Mouse (Mus musculus): ENCODE results near the gene Pik3r5.

Gene Pik3r5

DNA sequence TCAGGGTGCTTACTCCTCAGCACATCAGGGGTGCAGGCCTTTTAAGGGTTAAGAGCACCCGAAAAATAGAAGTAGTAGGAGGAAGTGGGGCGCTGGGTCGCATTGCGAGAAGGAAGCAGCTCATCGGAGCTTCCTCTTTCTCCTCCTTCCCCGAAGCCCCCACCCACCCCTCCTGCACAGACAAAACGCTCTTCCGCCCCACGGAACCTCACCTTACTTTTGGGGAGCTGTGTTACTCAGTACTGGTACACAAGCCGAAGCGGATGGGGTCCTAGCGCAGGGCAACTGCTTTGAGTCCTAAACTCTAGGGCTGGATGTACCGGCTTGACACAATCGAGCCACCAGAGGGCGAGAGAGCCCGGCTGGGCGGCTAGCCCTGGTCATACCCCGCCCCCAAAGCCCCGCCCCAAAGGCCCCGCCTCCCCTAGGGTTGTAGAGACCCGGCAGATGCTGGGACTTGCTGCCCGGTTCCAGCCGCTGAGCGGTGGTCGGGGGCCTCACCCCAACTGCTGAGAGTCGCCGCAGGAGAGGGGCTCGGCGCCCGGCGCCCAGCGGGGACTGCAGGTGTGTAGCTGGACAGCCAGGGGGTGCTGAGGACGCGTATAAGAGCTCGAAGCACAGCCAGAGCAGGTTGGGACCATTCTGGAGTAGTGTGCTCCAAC lies at the start of gene Pik3r5:
Pik3r5 (plus strand) TSS at position 423 of the 662 bp plus-strand sequence.
- no peak for DNase-seq (ENCODE audit: low spot score)

DNA sequence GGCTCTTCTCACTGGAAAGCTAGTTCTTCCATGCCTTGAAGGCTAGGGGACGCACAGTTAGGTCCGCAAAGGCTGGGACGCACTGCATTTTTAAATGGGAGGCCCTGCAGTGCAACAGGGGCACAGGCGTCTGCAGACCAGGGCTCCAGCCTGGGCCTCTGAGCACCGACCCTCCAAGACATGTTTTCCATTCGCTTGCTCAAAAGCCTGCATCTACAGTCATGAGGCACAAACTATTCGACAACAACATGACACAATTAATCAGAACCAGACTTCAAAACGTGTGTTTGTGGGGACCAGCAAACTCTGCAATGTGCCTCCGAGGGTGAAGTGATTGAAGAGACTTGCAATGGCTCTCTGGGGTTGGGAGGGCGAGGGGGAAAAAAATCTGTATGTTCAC lies 48.4 kb upstream of the Pik3r5 start:
- no peak for DNase-seq (ENCODE audit: low spot score)

GRCm38 (mm10) chr11:68384131-68384530 lies 47.8 kb upstream of the Pik3r5 start:
- no peak for DNase-seq (ENCODE audit: low spot score)

DNA sequence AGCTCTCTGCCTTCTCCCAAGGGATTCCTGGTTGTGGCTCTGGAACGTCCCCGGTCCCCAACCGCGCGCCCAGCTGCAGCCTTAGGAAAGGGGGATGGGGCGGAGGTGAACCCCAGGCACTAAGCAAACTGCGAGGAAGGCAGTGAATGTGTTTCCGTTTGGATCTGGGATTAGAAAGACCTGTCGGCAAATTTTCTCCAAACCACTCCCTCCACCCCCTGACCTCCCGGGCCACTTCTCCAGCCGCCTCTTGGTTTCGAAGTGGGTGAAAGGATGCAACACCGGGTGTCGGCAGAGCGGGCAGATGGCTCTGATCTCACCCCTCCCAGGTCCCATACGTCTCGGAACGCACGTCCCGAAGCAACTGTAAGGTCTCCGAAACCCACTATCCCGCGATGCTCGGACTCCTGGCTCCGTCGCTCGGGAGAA lies 47.3 kb upstream of the Pik3r5 start:
- DNase-seq (ENCODE audit: low spot score): no peak

DNA sequence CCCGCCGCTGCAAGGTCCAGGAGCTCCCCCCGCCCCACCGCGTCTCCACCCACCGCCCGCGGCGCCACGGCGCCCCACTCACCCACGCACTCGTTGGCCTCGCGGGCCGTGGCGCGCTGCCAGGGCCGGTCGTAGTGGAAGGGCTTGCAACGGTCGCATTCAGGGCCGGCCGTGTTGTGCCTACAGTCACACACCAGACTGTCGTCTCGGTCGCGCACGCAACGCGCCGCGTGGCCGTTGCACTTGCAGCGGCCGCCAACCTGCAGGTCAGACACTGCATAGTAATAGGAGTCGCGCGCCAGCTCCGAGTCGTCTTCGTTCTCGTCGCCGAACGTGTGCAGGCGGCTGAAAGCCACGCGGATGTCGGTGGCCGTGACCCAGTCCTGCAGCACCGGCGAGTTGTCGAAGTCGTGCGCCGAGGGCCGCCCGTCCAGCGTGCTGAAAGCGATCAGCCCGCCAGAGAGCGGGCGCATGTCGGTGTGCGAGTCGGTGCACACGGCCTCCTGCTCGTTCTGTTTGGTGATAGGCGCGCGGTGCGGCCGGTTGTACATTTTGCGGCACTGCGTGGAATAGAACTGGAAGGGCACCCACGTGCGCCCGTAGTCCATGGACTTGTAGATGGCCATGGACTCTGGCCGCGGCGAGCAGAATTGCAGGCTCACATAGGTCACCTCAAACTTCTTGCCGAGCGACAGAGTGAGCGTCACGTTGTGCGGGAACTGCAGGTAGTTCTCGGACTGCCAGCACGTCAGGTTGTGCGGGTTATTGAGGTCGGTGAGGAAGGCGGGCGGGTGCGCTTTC lies 46.7 kb upstream of the Pik3r5 start:
- no peak for DNase-seq (ENCODE audit: low spot score)

- DNase-seq (ENCODE audit: low spot score): no peak
These were observed 45.9 kb upstream of the Pik3r5 start for GRCm38 (mm10) chr11:68385921-68386588.

DNA sequence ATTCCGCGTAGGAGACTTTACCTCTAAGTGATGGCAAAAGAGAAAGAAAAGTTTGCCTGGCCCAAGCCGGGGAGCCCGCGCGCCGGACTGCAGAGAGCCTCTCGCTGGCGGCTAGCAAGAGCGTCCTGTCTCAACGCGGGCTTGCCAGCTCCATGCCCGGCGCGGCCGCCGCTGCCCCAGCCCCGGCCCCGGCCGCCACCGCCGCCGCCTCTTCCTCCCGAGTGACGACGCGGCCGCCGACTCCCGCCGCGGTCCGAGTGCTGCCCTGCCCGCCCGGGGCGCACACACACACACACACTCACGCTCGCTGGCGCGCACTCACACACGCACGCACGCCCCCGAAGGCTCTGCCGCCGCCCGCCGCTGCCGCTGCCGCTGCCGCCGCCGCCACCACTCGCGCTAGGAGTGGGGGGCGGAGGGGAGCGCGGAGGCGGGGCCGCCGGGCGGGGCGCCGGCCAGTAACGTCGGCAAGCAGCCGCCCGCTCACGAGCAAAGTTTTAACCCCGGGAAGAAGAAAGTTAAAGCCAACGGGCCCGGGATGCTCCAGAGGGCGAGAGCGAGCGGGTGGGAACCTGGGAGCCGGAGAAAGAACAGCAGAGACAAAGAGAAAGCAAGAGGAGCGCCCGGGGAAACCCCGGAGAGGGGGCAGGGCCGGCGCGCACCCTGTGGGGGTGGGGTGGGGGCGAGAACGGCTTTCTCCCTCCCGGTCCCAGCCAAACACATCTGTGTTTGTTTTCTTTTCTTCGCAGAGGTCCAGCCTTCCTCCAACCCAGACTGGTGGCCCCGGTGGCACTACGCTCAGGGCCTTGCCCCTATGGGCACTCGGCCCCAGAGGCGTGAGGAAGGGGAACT lies 45.1 kb upstream of the Pik3r5 start:
- DNase-seq (ENCODE audit: low spot score): no peak

- DNase-seq (ENCODE audit: low spot score): no peak
These were observed 44.5 kb upstream of the Pik3r5 start for GRCm38 (mm10) chr11:68387441-68387760.

DNA sequence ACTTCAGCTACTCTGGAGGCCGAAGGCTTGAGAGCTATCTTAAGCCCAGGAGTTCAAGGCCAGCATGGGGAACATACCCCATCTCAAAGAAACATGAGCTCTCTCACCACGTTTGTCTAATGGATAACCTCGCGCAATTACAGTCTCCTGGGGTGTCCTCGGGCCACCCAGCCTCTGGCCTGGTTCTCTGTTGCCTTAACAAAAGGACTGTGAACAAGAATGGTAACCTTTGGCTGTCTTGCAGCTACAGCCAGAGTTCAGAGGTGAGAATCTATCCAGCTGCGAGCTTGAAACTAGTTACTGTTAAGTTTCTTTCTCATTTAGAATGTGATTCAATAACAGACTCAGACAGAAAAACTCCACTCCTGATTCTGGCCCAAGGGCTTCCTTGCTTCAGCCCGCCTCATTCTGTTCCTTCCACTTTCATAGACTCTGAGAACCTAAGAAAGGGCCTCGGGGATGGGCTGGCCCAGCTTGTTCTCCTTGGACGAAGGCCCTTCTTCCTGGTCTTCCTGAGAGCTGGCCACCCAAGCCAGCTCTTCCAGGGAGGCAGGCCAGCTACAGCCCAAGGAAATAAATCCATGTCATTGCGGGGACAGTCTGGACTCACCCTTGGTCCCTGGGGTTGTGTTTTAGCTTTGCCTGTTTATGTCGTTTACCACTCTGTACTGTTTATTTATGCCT lies 43.8 kb upstream of the Pik3r5 start:
- no peak for DNase-seq (ENCODE audit: low spot score)

DNA sequence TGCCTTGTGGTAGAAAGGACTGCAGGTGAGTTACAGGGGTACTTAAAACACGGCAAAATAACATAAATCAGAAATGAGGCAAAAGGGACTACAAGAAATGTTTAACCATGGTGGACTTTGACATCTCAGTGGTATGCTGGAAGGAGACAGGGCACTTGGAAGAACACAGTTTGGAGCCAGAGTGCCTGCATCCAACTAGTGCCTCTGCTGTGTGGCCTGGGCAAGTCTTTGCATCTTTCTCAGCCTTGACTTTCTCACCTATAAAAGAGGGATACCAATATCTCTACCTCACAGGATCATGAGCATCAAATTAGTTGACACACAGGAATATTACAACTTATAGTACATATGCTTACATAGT lies 43.3 kb upstream of the Pik3r5 start:
- DNase-seq (ENCODE audit: low spot score): no peak

GRCm38 (mm10) chr11:68389621-68390020 lies 42.3 kb upstream of the Pik3r5 start:
- DNase-seq (ENCODE audit: low spot score): no peak

- DNase-seq (ENCODE audit: low spot score): no peak
These were observed 41.3 kb upstream of the Pik3r5 start for GRCm38 (mm10) chr11:68390381-68391287.

DNA sequence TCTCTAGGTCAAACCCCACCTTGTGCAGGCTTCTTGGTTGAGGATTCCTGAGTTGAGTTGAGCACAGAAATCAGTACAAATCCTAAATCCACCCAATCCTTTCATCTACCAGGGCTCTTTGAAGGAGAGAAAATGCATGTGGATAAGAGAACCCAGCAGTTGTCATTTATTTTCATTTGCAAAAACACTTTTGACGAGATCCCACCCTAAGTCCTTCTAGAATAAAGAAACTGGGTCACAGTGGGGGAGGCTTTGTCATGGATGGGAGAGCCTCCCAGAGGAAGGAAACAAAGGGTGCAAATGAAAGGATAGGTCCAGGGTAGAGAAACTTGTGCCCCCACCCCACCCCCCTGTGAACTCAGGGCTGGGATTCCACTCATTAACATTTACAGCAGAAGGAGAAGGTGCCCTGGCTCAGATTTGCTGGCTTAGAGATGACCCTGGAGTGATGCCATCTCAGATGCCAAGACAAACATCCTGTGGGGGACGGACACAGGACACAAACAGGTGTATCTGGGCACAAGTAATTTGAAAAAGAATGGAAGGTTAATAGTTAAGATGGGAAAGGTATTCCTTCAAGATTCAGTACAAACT lies 37.9 kb upstream of the Pik3r5 start:
- DNase-seq (ENCODE audit: low spot score): no peak

DNA sequence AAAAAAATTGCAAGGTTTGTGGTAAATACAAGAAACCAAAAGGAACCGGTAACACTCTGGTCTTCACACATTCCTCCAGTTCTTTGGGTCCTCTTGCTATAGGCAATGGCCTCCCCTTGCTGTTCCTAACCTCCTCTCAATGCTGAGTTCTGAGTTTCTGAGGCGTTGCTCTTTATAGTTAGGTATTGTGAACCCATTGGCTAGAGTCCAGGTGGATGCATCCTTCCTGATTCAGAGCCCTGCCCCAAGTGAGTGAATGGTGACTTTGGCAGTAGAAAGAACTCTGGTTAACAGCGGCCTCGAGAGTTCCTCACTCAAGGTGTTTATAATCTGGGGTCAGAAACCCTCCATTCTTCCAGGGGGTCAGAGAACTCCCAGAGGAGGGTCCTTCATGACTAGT lies 37.2 kb upstream of the Pik3r5 start:
- no peak for DNase-seq (ENCODE audit: low spot score)

- DNase-seq (ENCODE audit: low spot score): no peak
These were observed 36.4 kb upstream of the Pik3r5 start for GRCm38 (mm10) chr11:68395546-68395945.

DNA sequence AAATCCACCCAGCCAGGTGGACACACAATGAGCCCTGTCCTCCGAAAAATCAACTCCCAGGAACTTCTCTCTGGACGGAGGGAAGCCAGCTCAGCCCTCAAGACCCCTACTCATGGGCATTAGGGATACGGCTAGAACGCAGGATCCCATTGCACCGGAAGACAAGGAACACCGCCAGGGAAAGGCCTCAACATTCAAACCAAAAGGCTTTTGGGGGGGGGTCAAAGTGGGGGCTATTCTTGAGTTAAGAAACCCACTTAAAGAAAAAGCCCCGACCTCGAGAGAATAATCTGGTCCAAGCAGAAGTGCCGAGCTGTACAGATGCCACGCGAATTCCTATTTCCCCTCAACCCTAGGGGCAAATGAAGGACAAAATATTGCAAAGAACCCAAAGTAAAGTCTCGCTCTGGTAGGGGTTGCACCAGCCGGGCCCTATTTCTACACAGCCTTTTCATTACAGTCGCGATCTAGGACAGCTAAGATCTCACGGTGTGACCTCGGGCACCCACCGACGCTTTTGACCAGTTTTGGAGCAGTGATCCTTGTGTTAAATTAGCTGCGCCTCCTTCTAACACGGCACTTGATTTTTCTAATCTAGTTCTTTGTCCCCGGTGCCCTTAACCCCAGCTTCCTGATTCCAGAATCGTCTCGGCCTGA lies 32.9 kb upstream of the Pik3r5 start:
- no peak for DNase-seq (ENCODE audit: low spot score)

GRCm38 (mm10) chr11:68399548-68400020 lies 32.3 kb upstream of the Pik3r5 start:
- no peak for DNase-seq (ENCODE audit: low spot score)

- DNase-seq (ENCODE audit: low spot score): no peak
These were observed 31.8 kb upstream of the Pik3r5 start for GRCm38 (mm10) chr11:68400021-68400671.

DNA sequence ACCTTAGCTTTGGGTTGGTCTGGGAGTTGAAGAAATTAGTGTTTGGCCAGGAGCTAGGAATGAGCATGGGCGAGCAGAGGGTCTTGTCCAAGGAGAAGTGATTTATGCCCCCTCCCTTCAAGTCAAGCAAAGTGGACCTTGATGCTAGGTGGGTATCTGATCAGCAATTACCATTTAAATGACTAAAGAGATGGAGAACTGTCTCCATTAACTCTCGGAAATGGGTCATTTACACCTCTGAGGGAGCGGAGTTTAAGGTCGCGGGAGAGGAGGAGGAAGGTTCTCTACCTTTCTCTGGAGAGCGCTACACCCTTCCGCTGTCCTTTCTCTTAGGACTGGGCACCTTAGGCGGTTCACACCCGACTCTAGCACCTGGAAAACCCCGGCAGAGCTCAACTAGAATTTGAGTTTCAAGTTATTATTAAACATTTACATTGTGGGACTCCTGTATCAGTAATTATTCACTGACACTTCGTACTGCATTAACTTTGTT lies 31.1 kb upstream of the Pik3r5 start, which contains the start of gene Ntn1:
Ntn1 (minus strand) TSS at position 97 of the 493 bp plus-strand sequence.
- DNase-seq (ENCODE audit: low spot score): no peak
